Mouse (Mus musculus) urinary bladder, postnatal 36 days (tissue): ENCODE results near the gene Gse1.

Experiments used
- DNase-seq, 2 experiments: peaks; one replicate each; pipeline ENCODE4 v3.0.0; 2022; ENCODE audit warnings: low spot score in 2 of 2, mixed read lengths in 1 of 2

The Gse1 gene

GRCm38 (mm10) chr8:120445249-120445648, 217.0 kb downstream of the Gse1 start:
- DNase-seq, result no peak

GRCm38 (mm10) chr8:120448131-120448530, 219.9 kb downstream of the Gse1 start:
- DNase-seq, result no peak

- no peak for DNase-seq
These were observed 220.9 kb downstream of the Gse1 start for GRCm38 (mm10) chr8:120449139-120449538.

GRCm38 (mm10) chr8:120449608-120450031, 221.4 kb downstream of the Gse1 start:
- no peak for DNase-seq

GRCm38 (mm10) chr8:120452111-120452510, 223.9 kb downstream of the Gse1 start:
- no peak for DNase-seq

GRCm38 (mm10) chr8:120454404-120454803, 226.1 kb downstream of the Gse1 start:
- DNase-seq, result no peak

- no peak for DNase-seq
These were observed 232.1 kb downstream of the Gse1 start for GRCm38 (mm10) chr8:120460375-120460774.

- no peak for DNase-seq
These were observed 233.9 kb downstream of the Gse1 start for GRCm38 (mm10) chr8:120462119-120462551.

GRCm38 (mm10) chr8:120462611-120463010, 234.4 kb downstream of the Gse1 start:
- no peak for DNase-seq

- DNase-seq, result no peak
These were observed 235.8 kb downstream of the Gse1 start for GRCm38 (mm10) chr8:120463918-120464584.

GRCm38 (mm10) chr8:120464585-120464937, 236.3 kb downstream of the Gse1 start:
- no peak for DNase-seq

- DNase-seq, result no peak
These were observed 237.5 kb downstream of the Gse1 start for GRCm38 (mm10) chr8:120465710-120466109.

GRCm38 (mm10) chr8:120466266-120466665, 238.0 kb downstream of the Gse1 start:
- no peak for DNase-seq

- DNase-seq, result no peak
These were observed 239.3 kb downstream of the Gse1 start for GRCm38 (mm10) chr8:120467598-120467997.

- DNase-seq, result no peak
These were observed 241.9 kb downstream of the Gse1 start for GRCm38 (mm10) chr8:120470170-120470569.

GRCm38 (mm10) chr8:120471166-120471565, 242.9 kb downstream of the Gse1 start:
- DNase-seq, result no peak

GRCm38 (mm10) chr8:120471752-120472151, 243.5 kb downstream of the Gse1 start:
- DNase-seq, result no peak

- DNase-seq, result no peak
These were observed 244.0 kb downstream of the Gse1 start for GRCm38 (mm10) chr8:120472230-120472629.

- no peak for DNase-seq
These were observed 245.6 kb downstream of the Gse1 start for GRCm38 (mm10) chr8:120473729-120474364.

- no peak for DNase-seq
These were observed 246.4 kb downstream of the Gse1 start for GRCm38 (mm10) chr8:120474496-120475235.

GRCm38 (mm10) chr8:120475462-120476201, 247.4 kb downstream of the Gse1 start:
- DNase-seq, result no peak
